Mouse (Mus musculus) thymus, adult 2 months (tissue): ENCODE data around the gene Serbp1.

ENCODE experiments used
- CTCF ChIP-seq: fragments of 200-500 bp; IDR thresholded peaks from 2 replicates; pipeline ENCODE4 v1.5.1; 2012; ENCODE audit warnings: mild to moderate bottlenecking, control low read depth, low read length, moderate library complexity, borderline replicate concordance; ENCODE audit not compliant: control insufficient read depth, poor library complexity, insufficient read depth; ENCODE audit errors: extremely low read depth
- POLR2A ChIP-seq: fragments of 200-500 bp; IDR thresholded peaks from 2 replicates; pipeline ENCODE4 v1.6.1; 2012; ENCODE audit warnings: mild to moderate bottlenecking, low read length, control low read depth, moderate library complexity; ENCODE audit not compliant: control insufficient read depth, poor library complexity, insufficient read depth; ENCODE audit errors: extremely low read depth

DNA sequence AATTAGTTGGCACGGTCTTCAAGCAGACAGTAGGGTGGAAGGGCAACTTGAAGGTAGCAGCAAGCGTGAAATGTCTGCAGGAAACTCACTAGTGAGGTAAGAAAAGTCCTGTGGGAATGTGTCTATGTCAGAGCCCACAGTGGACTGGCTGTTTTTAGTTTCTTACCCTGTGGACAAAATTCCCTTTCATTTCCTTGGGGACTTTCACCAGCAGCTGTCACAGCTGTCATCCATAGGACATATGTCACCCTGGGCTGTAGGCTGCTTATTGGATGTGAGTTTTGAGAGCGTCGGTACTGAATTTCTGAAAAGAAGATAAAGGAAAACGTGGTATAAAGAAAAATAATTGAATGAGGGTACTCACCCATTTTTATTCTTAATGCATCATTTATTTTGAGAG lies 60.8 kb downstream of the Serbp1 start:
- TF ChIP-seq POLR2A (no peak), CTCF (no peak)
